Mouse (Mus musculus): ENCODE data around the gene Rps27a.

DNA sequence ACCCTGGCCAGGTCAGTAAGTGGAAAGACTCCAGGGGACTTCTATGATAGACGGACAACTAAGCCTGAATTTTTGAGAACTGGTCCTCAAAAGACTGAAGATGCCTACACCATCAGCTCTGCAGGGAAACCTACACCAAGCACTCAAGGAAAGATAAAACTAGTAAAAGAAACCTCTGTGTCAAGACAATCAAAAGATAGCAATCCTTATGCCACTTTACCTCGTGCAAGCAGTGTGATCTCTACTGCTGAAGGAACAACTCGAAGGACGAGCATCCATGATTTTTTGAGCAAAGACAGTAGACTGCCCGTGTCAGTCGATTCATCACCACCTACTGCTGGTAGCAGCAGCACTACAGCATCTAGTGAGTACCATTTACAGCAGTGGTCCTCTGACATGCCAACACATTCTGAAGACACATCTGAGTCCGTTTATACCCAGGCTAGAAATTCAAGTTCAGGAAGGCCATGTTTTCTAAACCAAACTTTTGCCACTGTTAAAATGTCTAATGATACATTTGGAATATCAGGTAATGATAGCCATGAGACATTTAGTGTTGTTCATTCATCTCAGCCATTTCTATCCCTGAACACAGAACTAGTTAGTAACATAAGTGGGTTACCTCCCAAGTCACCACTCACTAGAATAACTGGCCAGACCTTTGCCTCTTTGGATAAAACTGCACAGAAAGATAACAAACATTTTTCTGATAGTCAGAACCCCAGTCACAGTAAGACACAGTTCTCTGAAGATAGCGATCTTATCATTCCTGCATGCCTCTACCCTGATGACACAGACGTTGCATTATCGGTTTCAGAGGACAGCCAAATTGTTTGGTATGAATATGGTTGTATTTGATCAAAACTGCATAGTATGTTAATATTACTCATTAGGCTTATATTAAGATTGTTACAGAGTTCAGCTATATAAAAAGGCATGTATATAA lies 43.7 kb downstream of the Rps27a start:
- TF ChIP-seq TBP (IDR thresholded peaks at IDR 0.05; ENCODE audit: low read depth, low read length) (no peak), POLR2AphosphoS2 (IDR thresholded peaks at IDR 0.05; ENCODE audit: low read length) (no peak), MAFK (IDR thresholded peaks at IDR 0.05; ENCODE audit: borderline replicate concordance, low read depth, low read length) (no peak), GABPA (IDR thresholded peaks at IDR 0.05; ENCODE audit: low read depth, low read length) (no peak), CTCF (IDR thresholded peaks at IDR 0.05 in 2 of 3, conservative IDR thresholded peaks at IDR 0.05 in 1 of 3; ENCODE audit: control insufficient read depth in 1 of 3, insufficient read depth in 1 of 3, low read depth in 2 of 3, low read length in 3 of 3, poor library complexity in 1 of 3, severe bottlenecking in 1 of 3) (no peak), HCFC1 (IDR thresholded peaks at IDR 0.05; ENCODE audit: low read depth, low read length) (no peak), NELFE (IDR thresholded peaks at IDR 0.05; ENCODE audit: low read depth, low read length) (no peak), EP300 (IDR thresholded peaks at IDR 0.05; ENCODE audit: low read depth in 1 of 2, low read length in 2 of 2) (peak; percentile 95 to 98), TAL1 (IDR thresholded peaks at IDR 0.05; ENCODE audit: low read length) (0 out of 2 replicates have a peak, but pooled peaks have one; percentile 31), GATA1 (IDR thresholded peaks at IDR 0.05; ENCODE audit: low read depth, low read length) (peak; percentile 99), POLR2A (IDR thresholded peaks at IDR 0.05; ENCODE audit: control insufficient read depth in 1 of 2, insufficient read depth in 1 of 2, low read depth in 1 of 2, low read length in 2 of 2, poor library complexity in 1 of 2) (no peak), E2F4 (IDR thresholded peaks at IDR 0.05; ENCODE audit: borderline replicate concordance, low read depth, low read length) (no peak), KAT2A (conservative IDR thresholded peaks at IDR 0.05; ENCODE audit: low read depth, low read length) (no peak), SIN3A (IDR thresholded peaks at IDR 0.05; ENCODE audit: low read length) (0 out of 2 replicates have a peak, but pooled peaks have one; percentile 27)
